Mouse (Mus musculus) neutrophil, adult 59 days (primary cell): ENCODE results near the gene Gm5127. TPM values are rescaled to one million over a fixed set of nuclear protein-coding genes. Genes with fewer than 3 reads are reported as not detected.

Experiments
- total RNA-seq, 2 experiments: library from RNA; stranded (reverse); gene quantifications; 1 replicate in 1 of 2; 2 replicates in 1 of 2; pipeline ENCODE4 v1.2.4; 2023

The Gm5127 gene
- not detected for total RNA-seq

DNA sequence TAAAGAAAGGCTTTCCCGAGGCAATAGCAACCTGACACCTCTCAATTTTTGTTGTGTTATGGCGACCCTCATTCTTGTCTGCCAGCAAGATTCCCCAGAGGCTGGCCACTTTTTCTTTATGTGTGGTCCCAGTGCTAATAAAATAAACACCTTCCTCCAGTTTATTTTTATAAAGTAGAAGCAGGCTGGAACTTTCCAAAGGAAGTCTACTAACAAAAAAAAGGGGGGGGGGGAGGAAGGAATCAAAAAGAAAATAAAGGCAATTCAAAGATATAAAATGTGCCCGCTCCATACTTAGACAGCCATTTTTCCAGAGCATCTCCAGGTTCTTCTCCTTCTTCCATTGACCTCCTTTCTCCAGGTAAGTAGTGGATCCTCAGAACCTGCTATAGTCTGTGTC is at the start of gene Gm5127:
Gene Gm5127, plus strand, starts transcription at position 301 of the 400 bp plus-strand sequence.

GRCm38 (mm10) chrX:106603386-106603785 is 20.4 kb downstream of the Gm5127 start, which contains the start of gene Cysltr1:
Gene Cysltr1, minus strand, starts transcription at chrX:106603679.

Other genes starting within 250 kb of the Gm5127 start
- not detected for gene Fndc3c1, start 97.8 kb upstream of the Gm5127 start, total RNA-seq
- gene Cysltr1, start 20.5 kb downstream of the Gm5127 start, total RNA-seq: 1 to 10 TPM; 2.2 to 3.2 TPM